Mouse (Mus musculus): ENCODE measurements around the gene Sit1.
A peak's percentile ranks its signal among the peaks of the same experiment; 100 is the strongest.

DNA sequence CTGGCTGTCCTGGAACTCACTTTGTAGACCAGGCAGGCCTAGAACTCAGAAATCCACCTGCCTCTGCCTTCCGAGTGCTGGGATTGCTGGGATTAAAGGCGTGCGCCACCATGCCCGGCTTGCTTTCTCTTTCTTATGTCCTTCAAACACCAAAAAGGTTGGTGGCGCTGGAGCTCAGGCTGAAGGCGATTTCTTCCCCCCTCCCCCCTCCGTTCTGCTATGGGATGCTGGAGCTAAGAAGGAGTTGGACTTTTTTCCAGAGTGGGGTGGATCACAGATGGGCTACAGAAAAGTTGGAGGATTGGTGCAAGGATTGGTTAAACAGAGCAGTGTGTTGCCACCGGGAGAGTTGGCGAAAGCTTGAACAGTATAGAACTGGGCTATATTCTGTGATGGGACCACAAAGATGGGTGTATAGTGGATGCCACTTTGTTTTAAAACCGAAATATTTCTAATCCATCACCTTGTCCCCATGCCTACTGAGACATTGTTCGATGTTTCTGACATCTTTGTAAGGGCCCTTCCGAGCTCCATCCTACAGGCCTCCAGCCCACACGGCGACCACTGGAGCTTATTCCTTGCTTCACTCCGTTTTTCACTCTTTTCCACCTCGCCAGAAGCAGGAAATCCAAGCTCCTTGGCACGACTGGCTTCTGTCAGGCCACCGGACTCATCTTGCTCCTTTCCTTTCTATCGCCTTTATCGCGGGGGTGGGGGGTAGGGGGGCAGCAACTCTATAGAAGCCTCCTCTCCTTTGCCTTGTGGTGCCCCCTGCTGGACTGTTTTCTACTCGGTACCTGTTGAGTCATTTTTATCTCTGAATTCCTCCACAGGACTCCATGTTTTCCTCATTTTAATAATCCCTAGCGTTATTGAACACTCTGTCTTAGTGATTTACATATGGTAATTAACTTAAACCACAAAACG is 4.4 kb downstream of the Sit1 start:
- TF ChIP-seq CTCF (IDR thresholded peaks at IDR 0.05; ENCODE audit: control insufficient read depth, insufficient read depth, insufficient read length) (peak; percentile 16), USF1 (IDR thresholded peaks at IDR 0.05; ENCODE audit: low read depth) (no peak), CEBPB (IDR thresholded peaks at IDR 0.05; ENCODE audit: low read depth) (no peak), MAX (IDR thresholded peaks at IDR 0.05) (no peak), MYOG (IDR thresholded peaks at IDR 0.05; ENCODE audit: control insufficient read depth, extremely low read depth, insufficient read length) (no peak), MYOD1 (IDR thresholded peaks at IDR 0.05; ENCODE audit: control insufficient read depth, insufficient read length, low read depth) (no peak)

Measured in C2C12 (cell line).